Mouse (Mus musculus) kidney, adult 8-10 months (tissue): ENCODE results near the gene Tph2.

Experiments used
- DNase-seq, 2 experiments: peaks; one replicate each; pipeline ENCODE4 v3.0.0; 2022

The Tph2 gene

GRCm38 (mm10) chr10:115127907-115128306 lies 56.9 kb downstream of the Tph2 start:
- no peak for DNase-seq

- DNase-seq, result no peak
Measured at GRCm38 (mm10) chr10:115125550-115125949, 59.3 kb downstream of the Tph2 start.

DNA sequence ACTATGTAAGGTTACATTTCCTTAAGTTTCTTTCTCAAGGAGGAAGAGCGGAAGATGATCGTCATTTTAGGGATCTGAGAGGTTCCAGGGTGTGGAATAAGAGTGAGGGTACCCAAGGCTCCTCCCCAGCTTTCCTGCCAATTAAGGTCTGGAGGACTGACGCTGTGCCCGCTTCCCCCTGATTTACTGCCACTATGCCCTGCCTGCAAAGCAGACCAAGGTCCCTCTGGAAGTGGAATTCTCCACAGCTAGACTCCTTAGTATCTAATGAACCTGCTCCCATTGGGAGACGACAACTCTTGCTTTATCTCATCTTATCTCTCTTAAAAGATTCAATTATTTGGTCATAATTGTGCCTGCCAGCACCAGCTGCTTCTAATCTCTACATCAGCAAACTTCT lies 59.8 kb downstream of the Tph2 start:
- DNase-seq, result no peak

- DNase-seq, result no peak
Measured at GRCm38 (mm10) chr10:115107666-115108540, 76.9 kb downstream of the Tph2 start.

DNA sequence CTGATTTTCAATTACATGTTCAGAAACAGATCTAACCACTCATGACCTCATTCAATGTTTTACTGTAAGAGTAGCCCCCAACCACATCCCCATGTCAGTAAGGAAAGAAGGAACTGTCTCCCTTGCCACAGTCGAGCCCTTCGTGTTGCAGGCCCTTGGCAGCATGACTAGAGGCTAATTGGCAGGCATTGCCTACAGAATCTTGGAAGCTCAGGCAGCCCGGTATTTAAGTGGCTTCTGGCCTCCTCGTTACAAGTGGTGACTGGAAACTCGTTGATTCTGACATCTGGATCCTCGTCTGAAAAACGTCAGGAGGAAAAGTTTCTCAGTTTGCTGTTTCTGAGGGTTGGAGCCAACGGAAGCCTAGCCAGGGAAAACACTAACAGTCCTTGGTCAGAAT lies 80.6 kb downstream of the Tph2 start:
- no peak for DNase-seq

DNA sequence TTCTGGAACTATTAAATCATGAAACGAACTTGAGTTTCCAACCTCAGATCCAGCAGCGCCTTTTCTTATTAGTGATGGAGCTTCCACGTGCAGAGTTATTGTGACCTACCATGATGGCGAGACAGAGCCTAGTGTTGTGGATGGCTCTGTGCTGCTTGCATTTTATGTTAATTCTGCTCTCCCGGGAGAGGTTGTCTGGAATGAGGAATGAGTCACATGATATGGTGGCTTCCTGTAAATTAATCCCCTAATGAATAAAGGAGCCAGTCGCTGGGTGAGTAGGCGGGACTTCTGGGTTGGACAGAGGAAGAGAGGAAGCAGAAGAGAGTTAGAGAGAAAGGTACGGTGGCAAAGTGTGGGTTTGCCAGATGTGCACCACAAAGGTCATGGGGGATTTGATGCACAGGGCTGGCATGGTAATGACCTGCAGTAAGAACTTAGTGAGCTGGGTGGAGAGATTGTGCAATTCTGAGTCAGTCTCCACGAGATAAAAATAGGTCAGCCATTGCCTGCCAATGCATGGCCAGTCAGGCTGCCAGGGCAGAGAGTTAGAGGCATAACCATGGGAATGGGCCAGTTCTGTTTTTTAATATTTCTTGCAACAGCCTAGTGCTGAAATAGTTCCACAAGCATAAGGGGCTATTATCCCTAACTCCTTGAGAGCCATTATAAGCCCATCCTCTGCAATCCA lies 84.8 kb downstream of the Tph2 start:
- DNase-seq, result no peak

- peak; percentile 13 to 47 for DNase-seq
Measured at GRCm38 (mm10) chr10:115097163-115097562, 87.7 kb downstream of the Tph2 start.

DNA sequence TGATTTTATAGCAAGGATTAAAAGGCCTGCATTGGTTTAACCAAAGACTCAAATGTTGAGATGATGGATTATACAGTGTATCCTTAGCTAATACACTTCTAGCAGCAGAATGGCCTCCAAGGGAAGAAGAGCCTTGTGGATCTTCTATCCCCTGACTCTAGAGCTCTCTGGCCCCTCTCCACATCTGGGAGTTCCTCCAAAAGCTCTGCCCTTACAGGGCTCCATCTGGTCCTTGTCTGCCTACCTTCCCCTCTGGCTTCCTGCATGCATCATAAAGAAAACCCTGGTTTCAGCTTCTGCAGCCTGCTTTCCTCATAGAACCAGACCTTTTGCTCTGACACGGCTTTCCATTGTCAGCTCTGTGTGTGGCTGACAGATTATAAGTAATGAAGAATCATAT lies 88.6 kb downstream of the Tph2 start:
- DNase-seq, result no peak

- DNase-seq, result no peak
Measured at GRCm38 (mm10) chr10:115078232-115078631, 106.6 kb downstream of the Tph2 start.

- DNase-seq, result no peak
Measured at GRCm38 (mm10) chr10:115069123-115069911, 115.5 kb downstream of the Tph2 start.

GRCm38 (mm10) chr10:115063936-115064335 lies 120.9 kb downstream of the Tph2 start:
- no peak for DNase-seq

GRCm38 (mm10) chr10:115061498-115061897 lies 123.3 kb downstream of the Tph2 start:
- no peak for DNase-seq

GRCm38 (mm10) chr10:115060759-115061158 lies 124.1 kb downstream of the Tph2 start:
- DNase-seq, result no peak

DNA sequence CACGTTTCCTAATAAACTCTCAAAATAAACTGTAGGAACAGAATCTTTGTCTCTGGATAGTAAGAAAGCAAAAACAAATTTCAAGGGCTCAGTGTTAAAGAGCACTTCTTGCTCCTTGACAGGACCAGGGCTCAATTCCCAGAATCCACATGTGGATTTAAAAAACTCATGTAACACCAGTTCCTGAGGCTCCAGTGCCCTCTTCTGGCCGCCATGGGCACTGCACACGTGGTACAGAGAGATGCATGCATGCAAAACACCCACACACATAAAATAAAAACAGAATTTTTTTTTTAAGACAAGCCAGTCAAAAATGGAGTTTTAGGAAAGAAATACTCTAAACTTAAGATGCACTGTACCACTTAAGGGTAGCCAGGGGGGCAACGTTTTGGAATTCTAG lies 133.2 kb downstream of the Tph2 start:
- DNase-seq, result peak in 1 of 2 experiments; percentile 13

GRCm38 (mm10) chr10:115050674-115051073 lies 134.1 kb downstream of the Tph2 start:
- no peak for DNase-seq

DNA sequence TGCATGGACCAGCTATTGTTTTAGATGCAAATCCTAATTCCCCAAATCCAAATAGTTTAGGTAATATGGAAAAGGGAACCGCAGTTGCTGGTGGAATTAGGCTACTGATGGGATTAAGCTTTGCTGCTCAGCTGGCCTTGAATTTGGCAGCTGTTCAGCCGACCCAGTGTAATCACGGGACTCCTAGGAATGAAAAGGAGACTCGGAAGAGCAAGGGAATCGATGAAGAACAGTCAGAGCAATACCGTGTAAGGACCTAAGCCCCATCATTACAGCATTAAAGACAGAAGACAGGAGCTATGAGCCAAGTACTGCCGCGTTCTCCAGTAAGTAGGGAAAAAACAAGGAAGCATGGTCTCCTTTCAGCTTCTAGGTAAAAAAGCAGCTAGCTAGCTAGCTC lies 134.6 kb downstream of the Tph2 start:
- no peak for DNase-seq

- DNase-seq, result no peak
Measured at GRCm38 (mm10) chr10:115048565-115048964, 136.3 kb downstream of the Tph2 start.

DNA sequence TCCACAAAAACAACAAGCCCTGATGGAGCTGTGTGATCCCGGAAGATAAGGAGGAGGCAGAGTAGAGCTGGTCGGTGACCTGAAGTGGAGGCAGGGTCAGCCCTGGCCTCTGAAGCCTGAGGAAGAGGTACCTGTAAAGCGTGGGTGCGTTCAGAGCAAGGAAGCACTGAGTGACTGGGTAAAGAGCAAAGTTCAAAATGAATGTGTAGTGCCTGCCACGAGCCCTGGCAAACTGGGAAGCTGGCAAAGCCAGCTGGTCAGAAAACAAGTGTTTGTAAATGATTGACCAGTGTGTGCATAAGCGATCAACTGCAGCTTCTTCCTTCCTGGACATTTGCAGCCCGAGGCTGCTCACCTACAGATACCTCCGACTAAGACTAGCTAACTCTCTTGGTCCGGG lies 149.1 kb downstream of the Tph2 start:
- peak; percentile 60 to 67 for DNase-seq
